ENCODE assay signal across 10 mouse cellular contexts in the genomic region with DNA sequence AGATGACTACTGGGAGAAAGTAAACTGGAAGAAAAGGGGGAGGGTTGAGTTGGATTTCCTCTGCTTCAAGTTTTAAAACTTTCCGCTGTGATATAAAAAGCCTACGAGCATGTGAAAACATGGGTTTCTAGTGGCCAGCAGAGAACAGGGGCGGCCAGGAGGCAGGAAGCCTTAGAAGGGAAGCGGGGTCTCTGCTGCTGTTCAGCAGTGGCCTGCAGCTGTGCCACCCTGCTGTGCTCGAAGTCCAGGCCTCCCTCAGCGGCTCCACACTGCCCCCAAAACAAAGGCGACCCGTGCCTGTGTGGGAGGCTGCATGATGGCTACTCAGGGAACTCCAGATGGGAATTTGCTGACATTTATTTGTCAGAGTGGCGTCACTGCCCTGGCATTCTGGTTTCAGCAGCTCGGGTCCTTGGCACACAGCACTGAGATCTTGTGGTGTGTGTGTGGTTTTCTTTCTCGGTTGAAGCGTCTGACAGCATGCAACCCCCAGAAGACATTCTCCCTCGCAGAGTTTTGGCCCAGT. TPM values are rescaled to one million over a fixed set of nuclear protein-coding genes. Genes with fewer than 3 reads are reported as not detected.
DNase-seq lines count a peak whose midpoint lies in the region; ATAC-seq and TF ChIP-seq lines count a peak whose summit lies in the region.
"Had no signal": no experiment of that assay in that cellular context is flagged by ENCODE, and none has a peak within 500 bp of the region (broad histone marks: within the 10 kb centered on the region; RNA-seq: fewer than 3 reads in every experiment).

No protein-coding gene starts in this region.

- H3K27ac ChIP-seq in lung, embryonic 15.5 days: peak overlapping the region; percentile 60
- peak overlapping the region; percentile 50 for H3K27ac ChIP-seq in embryonic facial prominence, embryonic 12.5 days
- peak overlapping the region; percentile 6 for H3K27ac ChIP-seq in heart, embryonic 16.5 days (ENCODE audit: low read length)
- H3K27ac ChIP-seq in midbrain, postnatal 0 days (ENCODE audit: low read depth, low read length): no peak overlapping the region

- no peak for ATAC-seq in lung, embryonic 15.5 days (ENCODE audit: borderline replicate concordance, extremely low read depth, low FRiP score, low TSS enrichment)
- no peak for ATAC-seq in embryonic facial prominence, embryonic 12.5 days (ENCODE audit: insufficient number of reproducible peaks, insufficient read depth, low FRiP score, low TSS enrichment)
- ATAC-seq in heart, embryonic 16.5 days (replicated peaks; ENCODE audit: extremely low read depth, insufficient read depth, low FRiP score): peak; percentile 74
- ATAC-seq in midbrain, postnatal 0 days (ENCODE audit: low FRiP score): no peak

- no peaks in the 10 kb centered on the region for H3K36me3 ChIP-seq in lung, embryonic 15.5 days
- no peaks in the 10 kb centered on the region for H3K36me3 ChIP-seq in embryonic facial prominence, embryonic 12.5 days
- H3K36me3 ChIP-seq in heart, embryonic 16.5 days (ENCODE audit: control insufficient read depth, insufficient read depth): no peaks in the 10 kb centered on the region
- no peaks in the 10 kb centered on the region for H3K36me3 ChIP-seq in midbrain, postnatal 0 days (ENCODE audit: insufficient read depth, low read length)

- no peak overlapping the region for H3K4me3 ChIP-seq in lung, embryonic 15.5 days
- H3K4me3 ChIP-seq in embryonic facial prominence, embryonic 12.5 days: no peak overlapping the region
- no peak overlapping the region for H3K4me3 ChIP-seq in heart, embryonic 16.5 days (ENCODE audit: low read length)
- no peak overlapping the region for H3K4me3 ChIP-seq in midbrain, postnatal 0 days (ENCODE audit: low read depth, low read length)

- H3K4me2 ChIP-seq in lung, embryonic 15.5 days: no peak overlapping the region
- peak overlapping the region; percentile 38 for H3K4me2 ChIP-seq in embryonic facial prominence, embryonic 12.5 days (replicated peaks)
- peak overlapping the region; percentile 0; the same call in 1 of the 2 replicates for H3K4me2 ChIP-seq in heart, embryonic 16.5 days (ENCODE audit: low read depth, low read length)
- H3K4me2 ChIP-seq in midbrain, postnatal 0 days (ENCODE audit: low read depth, low read length, poor library complexity, severe bottlenecking): no peak overlapping the region

- H3K9me3 ChIP-seq in lung, embryonic 15.5 days: no peaks in the 10 kb centered on the region
- H3K9me3 ChIP-seq in embryonic facial prominence, embryonic 12.5 days: no peaks in the 10 kb centered on the region
- H3K9me3 ChIP-seq in heart, embryonic 16.5 days (replicated peaks; ENCODE audit: control insufficient read depth, low read length): no peaks in the 10 kb centered on the region
- no peaks in the 10 kb centered on the region for H3K9me3 ChIP-seq in midbrain, postnatal 0 days (ENCODE audit: low read length)

- 23% methylated on average over 13 of the region's 13 CpGs for WGBS in lung, embryonic 15.5 days
- 14% methylated on average over 13 of the region's 13 CpGs for WGBS in embryonic facial prominence, embryonic 12.5 days
- WGBS in heart, embryonic 16.5 days: 18% methylated on average over 13 of the region's 13 CpGs
- 18% methylated on average over 13 of the region's 13 CpGs for WGBS in midbrain, postnatal 0 days

- no peaks in the 10 kb centered on the region for H3K27me3 ChIP-seq in lung, embryonic 15.5 days
- H3K27me3 ChIP-seq in embryonic facial prominence, embryonic 12.5 days: no peaks in the 10 kb centered on the region; the same call in 1 of the 2 replicates
- no peaks in the 10 kb centered on the region for H3K27me3 ChIP-seq in heart, embryonic 16.5 days (ENCODE audit: control insufficient read depth, insufficient read depth, low read length)
- no peaks in the 10 kb centered on the region for H3K27me3 ChIP-seq in midbrain, postnatal 0 days (ENCODE audit: insufficient read depth, low read length)

- H3K9ac ChIP-seq in lung, embryonic 15.5 days: no peak overlapping the region
- 0 out of 2 replicates have a peak overlapping the region, but pooled peaks have one; percentile 12 for H3K9ac ChIP-seq in embryonic facial prominence, embryonic 12.5 days
- H3K9ac ChIP-seq in heart, embryonic 16.5 days (ENCODE audit: low read length): no peak overlapping the region
- H3K9ac ChIP-seq in midbrain, postnatal 0 days (replicated peaks; ENCODE audit: low read length, poor library complexity, severe bottlenecking): no peak overlapping the region

- DNase-seq in lung, postnatal 25 days (ENCODE audit: low spot score): no peak
- peak; percentile 65 to 78 for DNase-seq in kidney, postnatal 4 days
- DNase-seq in midbrain, postnatal 0 days (ENCODE audit: low spot score): peak; percentile 39
- no peak for DNase-seq in cerebellum, adult 9-10 months
- no peak for DNase-seq in cerebellum, postnatal 4 days (ENCODE audit: low spot score in 2 of 2)

- peaks cover 50% of the 10 kb centered on the region for H3K4me1 ChIP-seq in lung, embryonic 15.5 days
- H3K4me1 ChIP-seq in embryonic facial prominence, embryonic 12.5 days: peaks cover 54% of the 10 kb centered on the region
- peaks cover 41% of the 10 kb centered on the region for H3K4me1 ChIP-seq in heart, embryonic 16.5 days (ENCODE audit: control insufficient read depth, insufficient read depth, low read length)
- 0 out of 2 replicates have a peak, but pooled peaks cover 3% of the 10 kb centered on the region for H3K4me1 ChIP-seq in midbrain, postnatal 0 days (ENCODE audit: insufficient read depth, low read length)

- TF ChIP-seq CTCF in midbrain, postnatal 0 days (IDR thresholded peaks at IDR 0.05): no peak

RNA-seq across cellular contexts. Expression of gene Aagab, which starts 8.4 kb away (rescaled TPM):
- 27.5 and 29.7 TPM in 2 replicates for polyA plus RNA-seq in lung, embryonic 15.5 days (2015; fragmentation: Nextera tagmentation; extraction: Ambion mirVana)
- 28.7 and 28.9 TPM in 2 replicates for polyA plus RNA-seq in embryonic facial prominence, embryonic 12.5 days (2016; fragmentation: Nextera tagmentation; extraction: Ambion mirVana)
- polyA plus RNA-seq in heart, embryonic 16.5 days (2015; fragmentation: Nextera tagmentation; extraction: Ambion mirVana): 29.4 and 32.5 TPM in 2 replicates
- 39.1 and 45.5 TPM in 2 replicates for total RNA-seq in midbrain, postnatal 0 days (2014; rRNA removed)
- 58.9 and 59.7 TPM in 2 replicates for polyA plus RNA-seq in midbrain, postnatal 0 days (2015; fragmentation: Nextera tagmentation; extraction: Ambion mirVana)

RNA-seq across cellular contexts. Expression of gene Iqch, which starts 8.6 kb away (rescaled TPM):
- polyA plus RNA-seq in lung, embryonic 15.5 days (2015; fragmentation: Nextera tagmentation; extraction: Ambion mirVana): 0.05 and 0.20 TPM in 2 replicates
- 0.08 and 0.14 TPM in 2 replicates for polyA plus RNA-seq in embryonic facial prominence, embryonic 12.5 days (2016; fragmentation: Nextera tagmentation; extraction: Ambion mirVana)
- 0.07 and 0.14 TPM in 2 replicates for polyA plus RNA-seq in heart, embryonic 16.5 days (2015; fragmentation: Nextera tagmentation; extraction: Ambion mirVana)
- 0.14 TPM in 1 of 2 replicates, not detected in the other for total RNA-seq in midbrain, postnatal 0 days (2014; rRNA removed)
- 0.12 and 0.20 TPM in 2 replicates for polyA plus RNA-seq in midbrain, postnatal 0 days (2015; fragmentation: Nextera tagmentation; extraction: Ambion mirVana)
- total RNA-seq: heart, postnatal 36 days; MEL had no signal

Comparison
In these comparisons a context has a peak if more than half of its experiments do, and no peak if none do; other contexts are left out.
1. H3K4me2 ChIP-seq: peak in embryonic facial prominence, embryonic 12.5 days (single experiment) and heart, embryonic 16.5 days (single experiment); none in lung, embryonic 15.5 days (single experiment) and midbrain, postnatal 0 days (single experiment).
2. DNase-seq: peak in kidney, postnatal 4 days (2 of 2) and midbrain, postnatal 0 days (single experiment); none in lung, postnatal 25 days (single experiment), cerebellum, adult 9-10 months (single experiment) and cerebellum, postnatal 4 days (0 of 2).